Mouse (Mus musculus) naive thymus-derived CD4-positive, alpha-beta T cell, adult 2 months (primary cell): ENCODE measurements around the gene Gstp3.
"Not testable (repeated sequence)": the region's sequence is repeated elsewhere in the genome, so short reads cannot be mapped to it uniquely, and the experiment has no call there.

Experiments used
- DNase-seq: peaks from one replicate; pipeline ENCODE4 v3.0.0-alpha.2; 2011; ENCODE audit warnings: low read depth

The Gstp3 gene

DNA sequence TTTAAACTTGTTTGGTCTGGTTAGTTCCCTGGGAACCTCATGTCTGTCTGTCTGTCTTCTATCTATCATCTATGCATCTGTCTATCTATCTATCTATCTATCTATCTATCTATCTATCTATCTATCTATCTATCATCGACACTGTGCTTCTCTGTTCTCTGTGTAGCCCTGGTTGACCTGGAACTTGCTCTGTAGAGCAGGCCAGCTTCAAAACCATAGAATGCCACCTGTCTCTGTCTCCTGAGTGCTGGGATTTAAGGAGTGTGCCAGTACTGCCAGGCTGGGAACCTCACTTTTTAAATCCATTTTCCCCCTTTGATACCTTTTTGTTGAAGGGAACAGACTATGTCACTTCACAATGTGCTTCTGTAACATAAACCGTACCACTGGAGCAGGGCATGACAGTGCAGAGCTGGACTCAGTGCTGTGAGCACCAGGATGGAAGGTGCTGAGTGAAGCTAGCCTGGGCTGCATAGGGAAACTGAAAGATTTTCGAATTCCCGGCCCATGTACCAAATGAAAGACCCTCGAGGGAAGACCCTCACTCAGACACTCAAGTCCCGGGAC lies 1.6 kb upstream of the Gstp3 start:
- DNase-seq, result peak; percentile 69

DNA sequence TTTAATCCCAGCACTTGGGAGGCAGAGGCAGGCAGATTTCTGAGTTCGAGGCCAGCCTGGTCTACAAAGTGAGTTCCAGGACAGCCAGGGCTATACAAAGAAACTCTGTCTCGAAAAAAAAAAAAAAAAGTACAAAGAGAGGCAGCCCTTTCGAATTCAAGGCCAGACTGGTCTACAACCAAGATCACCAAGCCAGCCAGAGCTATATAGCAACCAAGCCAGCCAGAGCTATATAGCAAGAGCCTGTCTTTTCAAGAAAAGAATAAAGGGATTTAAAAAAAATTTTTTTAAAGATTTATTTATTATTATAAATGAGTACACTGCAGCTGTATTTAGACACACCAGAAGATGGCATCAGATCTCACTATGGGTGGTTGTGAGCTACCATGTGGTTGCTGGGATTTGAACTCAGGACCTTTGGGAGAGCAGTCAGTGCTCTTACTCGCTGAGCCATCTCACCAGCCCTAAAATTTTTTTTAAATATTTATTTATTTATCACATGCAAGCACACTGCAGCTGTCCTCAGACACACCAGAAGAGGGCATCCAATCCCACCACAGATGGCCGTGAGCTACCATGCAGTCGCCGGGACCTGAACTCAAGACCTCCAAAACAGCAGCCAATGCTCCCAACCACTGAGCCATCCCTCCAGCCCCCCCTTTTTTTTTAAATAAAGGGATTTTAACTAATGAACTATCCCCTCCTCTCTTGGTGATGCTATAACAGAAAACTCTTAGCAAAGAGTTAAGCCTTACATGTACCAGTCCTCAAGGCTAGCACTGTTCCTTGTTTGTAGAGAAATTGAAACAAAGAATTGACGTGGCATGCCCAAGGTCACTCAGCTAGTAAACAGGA lies 902 bp upstream of the Gstp3 start:
- DNase-seq, result peak; percentile 70

DNA sequence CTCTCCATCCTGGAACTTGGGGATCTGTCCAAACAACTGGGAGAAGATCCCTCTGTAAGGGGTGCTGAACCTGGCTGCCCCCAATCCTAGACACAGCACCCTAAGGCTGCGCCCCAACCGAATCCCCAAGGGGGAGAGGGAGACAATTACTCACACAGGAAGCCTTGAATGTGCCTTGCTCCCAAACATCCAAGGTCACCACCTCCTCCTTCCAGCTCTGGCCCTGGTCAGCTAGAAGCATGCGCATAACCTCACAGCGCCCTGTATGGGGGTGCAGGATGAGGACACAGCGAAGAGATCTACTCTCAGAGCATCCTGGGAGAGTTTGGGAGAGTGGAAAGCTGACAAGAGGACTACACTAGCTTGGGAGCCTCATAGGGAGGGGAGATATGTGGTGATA lies 788 bp downstream of the Gstp3 start:
- no peak for DNase-seq

DNA sequence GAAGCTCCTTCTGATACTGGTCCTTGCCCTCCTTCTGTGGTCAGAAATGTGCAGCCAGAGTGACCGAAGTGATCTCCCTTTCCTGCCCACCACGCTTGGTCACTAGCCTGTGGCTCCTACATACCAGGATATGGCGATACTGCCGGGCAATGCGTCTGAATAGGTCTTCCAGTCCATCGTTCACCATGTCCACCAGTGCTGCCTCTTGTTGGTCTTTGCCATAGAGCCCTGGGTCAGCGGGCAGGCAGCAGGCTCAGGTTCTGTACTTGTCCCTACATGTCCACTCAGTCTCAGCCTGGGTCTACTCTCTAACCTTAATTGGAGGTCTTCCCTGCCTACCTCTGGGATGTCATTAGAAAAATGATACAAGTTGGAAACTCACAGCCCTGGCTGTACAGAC lies 1.4 kb downstream of the Gstp3 start:
- DNase-seq, result no peak

DNA sequence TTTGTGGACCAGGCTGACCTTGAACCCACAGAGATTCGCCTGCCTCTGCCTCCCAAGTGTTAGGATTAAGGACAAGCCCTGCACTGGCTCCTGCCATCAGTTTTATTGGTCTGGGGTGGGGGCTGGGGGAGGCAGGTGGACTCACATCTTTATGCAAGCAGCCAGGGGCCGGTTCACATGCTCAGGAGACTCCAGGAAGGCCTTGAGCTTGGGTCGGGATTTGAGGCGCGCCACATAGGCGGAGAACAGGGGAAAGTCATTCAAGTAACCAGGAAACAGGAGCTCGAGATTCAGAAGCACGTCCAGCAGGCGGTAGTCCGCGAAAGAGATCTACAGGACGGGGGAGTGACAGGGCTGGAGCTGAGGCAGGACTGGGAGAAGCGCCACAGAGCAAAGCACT lies 2.0 kb downstream of the Gstp3 start:
- DNase-seq, result no peak

DNA sequence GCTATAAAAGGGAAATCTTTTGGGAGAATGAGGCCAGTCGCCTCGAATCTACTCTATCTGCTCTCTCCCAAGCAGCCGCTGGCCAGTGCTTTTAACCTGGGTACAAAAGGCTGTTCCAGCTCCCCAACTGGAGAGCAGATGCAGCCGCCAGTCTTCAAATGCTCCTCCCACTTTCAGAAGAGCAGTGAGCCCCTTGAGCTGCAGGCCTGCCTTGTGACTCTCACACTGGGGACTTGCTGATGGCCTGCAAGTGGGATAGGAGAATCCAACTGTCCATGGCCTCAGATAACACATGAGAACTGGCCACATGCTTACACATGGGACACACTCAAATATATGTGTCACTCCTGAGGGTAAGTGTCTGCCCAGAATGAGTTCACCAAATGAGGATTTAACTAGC lies 2.6 kb downstream of the Gstp3 start:
- no peak for DNase-seq

DNA sequence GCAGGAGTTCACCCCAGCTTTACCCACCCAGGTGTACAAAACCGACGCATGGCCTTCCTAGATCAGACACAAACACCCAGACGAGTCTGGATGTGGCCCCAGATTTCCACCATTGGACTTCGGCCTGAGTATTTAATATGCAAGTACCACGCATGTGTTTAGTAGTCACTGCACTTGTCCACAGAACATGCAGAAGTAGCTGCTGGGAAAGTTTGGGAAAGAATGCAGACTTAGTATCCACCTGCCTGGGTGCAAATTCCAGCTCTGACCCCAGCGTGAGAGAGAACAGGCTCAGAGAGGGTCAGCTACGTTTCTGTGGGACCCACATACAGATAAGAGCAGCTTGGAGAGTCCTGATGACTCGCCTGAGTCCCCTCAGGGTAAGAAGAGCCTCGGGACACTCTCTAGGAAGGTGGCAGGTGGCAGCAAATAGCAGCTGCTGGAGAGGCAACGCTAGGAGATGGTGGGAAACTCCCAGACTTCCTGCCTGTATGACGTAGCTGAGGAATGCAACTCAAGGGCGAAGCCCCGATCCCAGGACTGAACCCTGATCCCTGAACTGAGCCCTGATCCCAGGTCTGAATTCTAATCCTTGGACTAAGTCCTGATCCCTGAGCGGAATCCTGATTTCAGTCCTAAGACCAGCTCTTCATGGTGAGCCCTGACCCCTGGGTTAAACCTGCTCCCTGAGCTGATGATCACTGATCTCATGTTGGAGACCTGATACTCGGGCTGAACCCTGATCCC lies 3.2 kb downstream of the Gstp3 start:
- DNase-seq, result no peak

DNA sequence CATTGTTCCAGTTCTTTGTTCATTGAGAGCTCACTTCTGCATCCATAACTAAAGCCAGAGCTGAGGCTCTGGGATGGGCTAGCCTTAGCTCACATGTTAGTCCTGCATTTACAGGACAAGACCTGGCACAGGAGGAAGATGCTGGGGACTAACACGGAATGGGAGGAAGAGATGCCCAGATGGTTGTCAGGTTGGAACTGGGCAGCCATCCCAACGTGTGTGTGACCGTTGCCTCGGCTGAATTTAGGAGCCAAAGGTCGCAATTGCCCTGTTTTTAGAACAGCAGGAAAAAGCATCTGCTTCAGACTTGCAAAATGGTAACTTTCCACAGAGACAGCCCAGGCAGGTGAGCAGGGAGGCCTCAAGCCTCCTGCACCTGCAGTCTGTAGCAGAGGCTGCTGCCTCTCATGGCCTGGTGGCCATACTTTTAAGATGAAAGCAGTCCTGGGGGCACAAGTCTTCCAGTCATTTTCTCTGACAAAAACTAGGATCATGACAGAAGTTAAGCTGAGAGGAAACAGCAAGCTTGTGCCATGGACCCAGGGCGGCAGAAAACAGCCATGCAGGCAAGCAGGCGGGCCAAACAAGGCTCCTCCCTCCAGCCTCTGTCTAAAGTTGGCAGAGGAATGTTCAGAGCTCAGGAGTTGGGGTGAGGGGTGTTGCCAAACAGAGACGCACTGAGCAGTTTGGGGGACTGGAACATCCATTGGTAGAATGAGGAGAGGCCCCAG lies 4.0 kb downstream of the Gstp3 start:
- no peak for DNase-seq

DNA sequence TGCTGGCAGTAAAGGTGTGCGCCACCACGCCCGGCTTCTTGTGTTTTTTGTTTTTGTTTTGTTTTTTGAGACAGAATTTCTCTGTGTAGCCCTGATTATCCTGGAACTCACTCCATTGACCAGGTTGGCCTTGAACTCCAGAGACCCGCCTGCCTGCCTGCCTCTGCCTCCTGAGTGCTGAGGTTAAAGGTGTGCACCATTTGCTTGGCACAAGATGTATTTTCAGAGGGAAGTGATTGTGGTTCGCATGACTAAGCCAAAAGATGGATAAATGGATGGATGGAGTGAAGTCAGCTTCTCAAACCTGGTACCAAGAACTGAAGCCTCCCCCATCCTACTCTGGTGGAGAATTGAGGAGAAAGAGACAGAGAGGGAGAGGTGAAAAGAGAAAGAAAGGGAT lies 4.8 kb downstream of the Gstp3 start:
- no peak for DNase-seq

DNA sequence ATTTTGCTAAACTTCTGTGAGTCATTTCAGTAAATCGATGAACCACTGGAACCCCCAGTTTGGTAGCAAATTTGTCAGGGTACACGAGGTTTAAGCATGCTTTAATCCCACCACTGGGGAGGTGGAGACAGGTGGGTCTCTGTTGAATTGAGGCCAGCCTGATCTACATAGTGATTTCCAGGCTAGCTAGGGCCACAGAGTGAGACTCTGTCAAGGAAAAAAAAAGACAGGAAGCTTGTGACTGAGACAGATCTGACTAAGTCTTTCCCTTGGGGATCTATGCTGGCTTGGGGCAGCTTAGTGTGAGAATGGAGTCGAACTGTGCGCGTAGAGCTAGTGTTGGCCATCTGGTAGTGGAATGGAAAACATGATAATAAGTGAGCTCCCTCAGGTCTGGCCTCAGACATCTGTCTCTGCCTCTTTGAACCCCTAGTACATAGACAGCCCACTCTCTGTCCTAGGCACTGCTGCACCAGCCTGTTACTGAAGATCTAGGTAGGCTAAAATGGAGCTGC lies 6.8 kb downstream of the Gstp3 start:
- DNase-seq, result no peak

DNA sequence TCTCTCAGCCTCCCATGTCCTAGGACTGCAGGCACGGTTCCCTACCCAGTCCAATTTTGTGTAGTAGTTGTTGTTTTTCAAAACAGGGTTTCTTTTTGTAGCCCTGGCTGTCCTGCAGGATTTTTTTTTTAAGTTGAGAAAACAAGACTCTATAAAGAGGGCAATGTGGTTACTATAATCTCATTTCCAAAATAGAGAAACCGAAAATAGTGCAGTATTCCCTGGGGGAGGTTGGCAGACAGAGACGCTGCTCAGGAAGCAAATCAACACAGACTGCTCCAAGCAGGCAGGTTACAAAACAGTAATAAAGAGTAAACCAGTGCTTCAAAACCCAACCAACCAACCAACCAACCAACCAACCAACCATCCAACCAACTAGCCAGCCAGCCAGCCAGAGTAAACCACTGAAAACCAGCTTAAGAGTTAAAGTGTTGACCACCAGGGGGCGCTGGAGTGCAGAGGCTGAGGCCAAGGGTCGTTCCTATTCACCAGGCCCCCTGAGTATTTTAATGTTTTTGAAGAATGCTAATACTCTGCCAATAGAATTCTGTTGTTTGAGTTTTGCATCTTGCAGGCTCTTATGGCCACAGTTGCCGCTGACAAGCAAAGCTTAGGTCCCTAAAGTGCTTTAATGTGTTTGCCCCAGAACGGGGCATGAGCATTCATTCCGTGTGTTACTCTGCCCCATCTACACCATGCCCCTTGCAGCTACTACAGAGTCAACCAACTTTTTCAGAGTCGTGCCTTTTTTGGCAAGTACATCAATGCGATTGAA lies 7.4 kb downstream of the Gstp3 start:
- DNase-seq, result peak; percentile 85

DNA sequence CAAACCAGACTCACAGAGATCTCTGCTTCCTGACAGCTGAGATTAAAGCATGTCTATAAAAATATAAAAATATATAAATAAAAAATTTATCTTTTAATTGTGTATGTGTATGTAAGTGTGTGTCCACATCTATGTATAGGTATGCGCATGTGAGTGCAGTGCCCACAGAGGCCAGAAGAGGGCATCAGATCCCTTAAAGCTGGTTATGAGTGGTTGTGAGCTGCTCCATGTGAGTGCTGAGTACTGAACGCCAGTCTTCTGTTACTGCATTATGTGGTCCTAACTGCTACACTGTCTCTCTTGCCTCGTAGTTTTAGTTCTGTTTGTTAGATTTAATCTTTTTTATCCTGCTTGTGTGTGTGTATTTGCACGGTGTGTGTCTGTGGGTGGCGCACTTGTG lies 8.4 kb downstream of the Gstp3 start:
- DNase-seq, result peak; percentile 40

DNA sequence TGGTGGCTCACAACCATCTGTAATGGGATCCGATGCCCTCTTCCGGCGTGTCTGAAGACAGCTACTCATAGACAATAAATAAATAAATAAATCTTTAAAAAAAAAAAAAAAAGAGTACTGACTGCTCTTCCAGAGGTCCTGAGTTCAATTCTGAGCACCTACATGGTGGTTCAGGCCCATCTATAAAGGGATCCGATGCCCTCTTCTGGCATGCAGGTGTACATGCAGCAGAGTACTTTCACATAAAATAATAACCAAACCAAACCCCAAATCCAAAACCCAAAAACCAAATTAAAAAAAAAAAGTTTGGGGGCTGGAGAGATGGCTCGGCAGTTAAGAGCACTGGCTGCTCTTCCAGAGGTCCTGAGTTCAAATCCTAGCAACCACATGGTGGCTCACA lies 10.3 kb downstream of the Gstp3 start:
- DNase-seq, result not testable (repeated sequence)

DNA sequence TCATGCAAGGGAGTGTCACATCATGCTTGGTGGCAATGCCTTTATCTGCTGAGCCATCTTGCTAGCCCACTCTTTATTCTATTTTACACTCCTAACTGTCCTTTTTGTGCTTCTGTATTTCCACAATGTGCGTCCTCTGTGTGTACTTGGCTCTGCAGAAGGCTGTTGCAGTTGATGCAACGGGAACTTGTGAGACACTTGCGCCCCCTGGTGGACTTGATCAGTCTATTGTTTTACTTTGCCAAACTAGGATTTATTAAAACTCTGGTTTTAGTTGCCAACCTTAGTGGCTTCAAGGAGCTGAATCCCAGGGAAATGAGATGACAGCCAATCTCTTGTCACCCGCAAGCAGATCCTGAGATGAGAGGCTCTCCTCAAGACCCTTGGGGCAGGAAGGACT lies 11.5 kb downstream of the Gstp3 start:
- peak; percentile 93 for DNase-seq

DNA sequence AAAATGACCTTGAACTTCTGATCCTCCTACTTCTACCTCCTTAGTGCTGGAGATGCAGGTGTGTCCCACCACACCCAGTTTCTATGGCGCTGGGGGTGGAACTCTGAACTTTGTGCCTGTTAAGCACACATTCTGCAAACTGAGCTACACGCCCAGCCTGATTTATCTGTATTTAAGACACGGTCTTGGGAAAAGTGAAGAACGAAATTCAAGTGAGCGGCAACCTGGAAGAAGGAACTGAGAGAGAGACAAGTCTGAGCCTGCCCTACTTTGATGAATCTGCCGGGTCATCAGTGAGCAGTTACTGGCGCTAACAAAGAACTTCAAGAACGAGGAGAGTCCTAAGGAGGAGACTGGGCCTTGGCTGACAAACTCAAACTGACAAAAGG lies 12.5 kb downstream of the Gstp3 start:
- no peak for DNase-seq

DNA sequence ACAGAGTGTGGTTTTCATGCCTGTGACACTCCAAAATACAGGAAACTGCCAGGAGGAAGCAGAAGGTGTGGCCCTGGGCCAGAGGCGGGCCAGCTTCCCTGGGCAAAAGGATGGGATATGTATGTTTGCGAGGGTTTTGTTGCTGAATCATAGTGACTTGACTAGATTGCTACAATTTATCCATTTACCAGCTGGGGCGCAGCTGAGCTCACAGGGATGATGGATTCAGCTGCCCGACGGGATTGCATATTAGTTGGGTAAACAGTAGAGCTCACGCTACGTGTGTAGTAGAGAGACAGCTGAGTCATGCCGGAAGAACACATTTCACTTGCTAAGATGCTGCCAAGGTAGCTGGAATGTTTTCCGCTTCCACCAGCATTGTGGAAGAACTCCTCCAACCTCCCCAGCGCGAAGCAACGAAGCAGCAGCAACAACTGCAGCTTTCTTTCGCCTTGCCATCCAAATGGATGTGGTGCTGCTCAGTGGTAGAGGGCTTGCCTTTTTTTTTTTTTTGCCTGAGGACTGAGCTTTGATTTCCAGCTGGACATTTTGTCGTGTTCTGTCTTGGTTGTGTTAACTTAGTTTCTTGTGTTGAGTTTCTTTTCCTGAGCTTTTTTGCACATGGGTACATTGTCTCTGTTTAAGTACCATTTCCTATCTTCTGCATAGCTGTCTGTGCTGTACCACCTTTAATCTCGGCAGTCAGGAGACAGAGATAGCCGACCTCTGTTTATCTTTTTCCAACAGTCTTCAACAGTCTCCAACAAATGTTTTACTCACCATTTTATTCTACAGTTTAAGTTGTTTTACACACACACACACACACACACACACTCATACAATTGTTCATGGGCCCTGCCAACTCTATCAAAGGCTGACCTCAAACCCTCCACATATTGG lies 13.2 kb downstream of the Gstp3 start, which contains the start of gene Gstp2:
Gstp2 (minus strand) TSS at position 58 of the 900 bp plus-strand sequence.
- no peak for DNase-seq

DNA sequence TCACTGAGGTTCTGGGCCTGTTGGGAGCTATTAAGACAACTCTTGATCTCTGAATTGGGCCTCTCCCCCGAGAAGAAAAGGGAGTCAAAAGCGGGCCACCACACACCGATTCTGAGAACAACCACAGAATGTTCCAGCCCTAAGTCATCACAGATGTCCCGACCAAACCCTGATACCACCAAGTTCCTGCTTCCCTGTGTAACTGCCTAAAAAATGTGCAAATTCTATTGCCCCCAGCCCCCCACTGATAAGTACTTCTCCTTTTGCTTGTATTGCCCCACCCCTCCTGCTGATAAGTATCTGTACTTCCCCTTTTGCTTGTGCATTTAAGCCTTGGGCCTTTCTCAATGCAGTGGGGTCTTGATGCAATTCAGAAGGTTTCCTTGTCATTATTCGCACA lies 15.3 kb downstream of the Gstp3 start:
- not testable (repeated sequence) for DNase-seq

DNA sequence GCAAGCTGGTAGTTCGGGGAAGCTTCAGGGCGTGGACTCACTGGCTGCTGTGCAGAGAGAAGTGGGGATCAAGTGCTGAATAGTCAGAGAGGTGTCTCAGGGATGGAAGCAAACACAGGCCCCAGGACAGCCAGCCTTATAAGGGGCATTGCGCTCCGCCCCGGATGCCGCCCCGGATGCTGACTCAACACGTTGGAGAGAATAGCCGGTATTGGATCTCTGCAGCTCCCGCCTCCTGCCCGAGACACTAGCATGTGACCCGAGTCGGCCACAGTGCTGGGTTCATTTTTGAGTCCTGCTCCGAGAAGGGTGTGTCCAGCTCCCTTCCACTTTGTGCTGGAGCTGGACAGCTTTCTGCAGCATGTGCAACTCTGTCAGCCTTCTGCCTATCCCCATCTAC lies 17.2 kb downstream of the Gstp3 start:
- no peak for DNase-seq

DNA sequence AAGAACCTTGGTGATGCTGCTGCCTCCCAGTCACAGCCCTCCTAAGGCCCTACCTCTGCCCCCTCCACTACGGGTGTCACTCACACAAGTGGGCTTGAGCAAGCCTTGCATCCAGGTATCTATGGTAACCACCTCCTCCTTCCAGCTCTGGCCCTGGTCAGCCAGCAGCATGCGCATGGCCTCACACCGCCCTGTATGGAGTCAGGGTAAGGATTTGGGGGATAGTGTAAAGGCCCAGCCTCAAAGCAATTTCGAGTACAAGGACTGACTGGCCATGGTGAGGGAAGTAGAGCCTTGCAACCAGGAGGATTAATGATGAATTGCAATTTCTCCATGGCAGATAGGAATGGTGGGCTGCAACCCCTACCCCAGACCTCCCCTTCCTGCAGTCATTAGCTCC lies 17.9 kb downstream of the Gstp3 start:
- not testable (repeated sequence) for DNase-seq

DNA sequence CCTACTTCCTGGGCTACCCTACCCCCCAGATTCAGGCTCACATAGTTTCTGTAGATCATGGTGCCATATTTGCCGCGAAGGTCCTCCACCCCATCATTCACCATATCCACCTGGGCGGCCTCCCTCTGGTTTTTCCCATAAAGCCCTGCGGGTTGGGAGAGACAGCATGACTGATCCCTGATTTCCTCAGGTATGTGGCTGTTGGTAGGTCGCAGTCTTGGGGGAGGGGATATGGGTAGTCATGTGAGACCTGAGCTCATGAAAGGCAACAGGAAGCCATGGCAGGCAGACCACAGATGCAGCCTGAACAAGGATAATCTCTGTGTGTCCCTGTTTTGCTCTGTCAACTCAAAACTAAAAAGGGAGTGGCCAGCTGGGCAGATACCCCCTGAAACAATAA lies 18.4 kb downstream of the Gstp3 start:
- DNase-seq, result not testable (repeated sequence)
